Mouse (Mus musculus): ENCODE data around the gene Tnrc6a. TPM values are rescaled to one million over a fixed set of nuclear protein-coding genes. Genes with fewer than 3 reads are reported as not detected.

The Tnrc6a gene
- polyA plus RNA-seq, 1 experiment from 2014 or later = 37.3 TPM

- Histone ChIP-seq H3K27me3 (replicated peaks; ENCODE audit: control insufficient read depth, insufficient read depth, low read length) (no peaks in the 10 kb centered on the region), H3K9me3 (ENCODE audit: control insufficient read depth, low read length) (no peaks in the 10 kb centered on the region), H3K36me3 (ENCODE audit: control insufficient read depth, insufficient read depth) (peaks cover 39% of the 10 kb centered on the region), H3K4me2 (ENCODE audit: low read length) (no peak overlapping the region), H3K27ac (ENCODE audit: low read length) (no peak overlapping the region), H3K4me1 (replicated peaks; ENCODE audit: control insufficient read depth, insufficient read depth, low read length) (no peaks in the 10 kb centered on the region), H3K4me3 (replicated peaks; ENCODE audit: low read length) (no peak overlapping the region), H3K9ac (replicated peaks; ENCODE audit: low read depth, low read length) (no peak overlapping the region)
- ATAC-seq = no peak
These were observed 53.5 kb downstream of the Tnrc6a start for GRCm38 (mm10) chr7:123177215-123177614.

- Histone ChIP-seq H3K9me3 (ENCODE audit: control insufficient read depth, low read length) (no peaks in the 10 kb centered on the region), H3K27me3 (replicated peaks; ENCODE audit: control insufficient read depth, insufficient read depth, low read length) (no peaks in the 10 kb centered on the region), H3K4me1 (replicated peaks; ENCODE audit: control insufficient read depth, insufficient read depth, low read length) (no peaks in the 10 kb centered on the region), H3K4me3 (replicated peaks; ENCODE audit: low read length) (no peak overlapping the region), H3K27ac (ENCODE audit: low read length) (no peak overlapping the region), H3K36me3 (ENCODE audit: control insufficient read depth, insufficient read depth) (peaks cover 43% of the 10 kb centered on the region), H3K4me2 (ENCODE audit: low read length) (no peak overlapping the region), H3K9ac (replicated peaks; ENCODE audit: low read depth, low read length) (no peak overlapping the region)
- WGBS = 84% methylated on average over 20 of the region's 20 CpGs
- no peak for ATAC-seq
These were observed 58.4 kb downstream of the Tnrc6a start for GRCm38 (mm10) chr7:123181787-123182701.

DNA sequence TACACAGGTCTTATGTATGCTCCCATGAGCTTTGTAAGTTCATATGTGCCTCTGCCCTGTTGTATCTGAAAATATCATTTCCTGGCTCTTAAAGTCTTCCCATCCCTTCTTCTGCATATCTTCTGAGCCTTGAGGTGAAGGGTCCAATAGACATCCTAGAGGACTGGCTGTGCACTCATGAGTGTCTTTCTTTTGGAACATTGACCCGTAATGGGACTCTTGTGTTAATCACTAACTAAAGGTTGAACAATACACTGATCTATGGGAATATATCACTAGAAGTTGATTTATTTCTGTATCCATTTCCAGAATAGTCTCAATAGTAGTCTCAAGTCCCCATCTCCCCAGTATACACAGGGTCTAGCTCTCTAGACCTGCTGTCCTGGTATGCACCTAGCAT is 61.2 kb downstream of the Tnrc6a start:
- WGBS = 97% methylated on average over 1 of the region's 1 CpGs
- ATAC-seq = no peak

GRCm38 (mm10) chr7:123186463-123186862 is 62.8 kb downstream of the Tnrc6a start:
- no peak overlapping the region for H3K4me3 ChIP-seq (replicated peaks; ENCODE audit: low read length)
- no peak overlapping the region for H3K4me2 ChIP-seq (ENCODE audit: low read length)
- H3K27ac ChIP-seq (ENCODE audit: low read length) = no peak overlapping the region
- 75% methylated on average over 6 of the region's 6 CpGs for WGBS
- peaks cover 55% of the 10 kb centered on the region for H3K36me3 ChIP-seq (ENCODE audit: control insufficient read depth, insufficient read depth)
- no peaks in the 10 kb centered on the region for H3K27me3 ChIP-seq (replicated peaks; ENCODE audit: control insufficient read depth, insufficient read depth, low read length)
- no peak for ATAC-seq
- H3K9ac ChIP-seq (replicated peaks; ENCODE audit: low read depth, low read length) = no peak overlapping the region
- H3K4me1 ChIP-seq (replicated peaks; ENCODE audit: control insufficient read depth, insufficient read depth, low read length) = no peaks in the 10 kb centered on the region
- H3K9me3 ChIP-seq (ENCODE audit: control insufficient read depth, low read length) = no peaks in the 10 kb centered on the region

More for the DNA sequence above, 61.2 kb downstream of the Tnrc6a start:
- Histone ChIP-seq H3K27me3 (replicated peaks; ENCODE audit: control insufficient read depth, insufficient read depth, low read length) (no peaks in the 10 kb centered on the region), H3K9ac (replicated peaks; ENCODE audit: low read depth, low read length) (no peak overlapping the region), H3K27ac (ENCODE audit: low read length) (no peak overlapping the region), H3K9me3 (ENCODE audit: control insufficient read depth, low read length) (no peaks in the 10 kb centered on the region), H3K36me3 (ENCODE audit: control insufficient read depth, insufficient read depth) (peaks cover 54% of the 10 kb centered on the region), H3K4me2 (ENCODE audit: low read length) (no peak overlapping the region), H3K4me3 (replicated peaks; ENCODE audit: low read length) (no peak overlapping the region), H3K4me1 (replicated peaks; ENCODE audit: control insufficient read depth, insufficient read depth, low read length) (no peaks in the 10 kb centered on the region)

- Histone ChIP-seq H3K9ac (replicated peaks; ENCODE audit: low read depth, low read length) (no peak overlapping the region), H3K4me2 (ENCODE audit: low read length) (no peak overlapping the region), H3K27ac (ENCODE audit: low read length) (no peak overlapping the region), H3K36me3 (ENCODE audit: control insufficient read depth, insufficient read depth) (peaks cover 50% of the 10 kb centered on the region), H3K4me3 (replicated peaks; ENCODE audit: low read length) (no peak overlapping the region), H3K9me3 (ENCODE audit: control insufficient read depth, low read length) (no peaks in the 10 kb centered on the region), H3K4me1 (replicated peaks; ENCODE audit: control insufficient read depth, insufficient read depth, low read length) (no peaks in the 10 kb centered on the region), H3K27me3 (replicated peaks; ENCODE audit: control insufficient read depth, insufficient read depth, low read length) (no peaks in the 10 kb centered on the region)
- ATAC-seq = no peak
- WGBS = 92% methylated on average over 4 of the region's 4 CpGs
These were observed 63.6 kb downstream of the Tnrc6a start for GRCm38 (mm10) chr7:123187246-123187645.

- 91% methylated on average over 3 of the region's 3 CpGs for WGBS
- H3K27me3 ChIP-seq (replicated peaks; ENCODE audit: control insufficient read depth, insufficient read depth, low read length) = no peaks in the 10 kb centered on the region
- no peak overlapping the region for H3K4me2 ChIP-seq (ENCODE audit: low read length)
- H3K27ac ChIP-seq (ENCODE audit: low read length) = no peak overlapping the region
- no peaks in the 10 kb centered on the region for H3K9me3 ChIP-seq (ENCODE audit: control insufficient read depth, low read length)
- H3K4me3 ChIP-seq (replicated peaks; ENCODE audit: low read length) = no peak overlapping the region
- no peak for ATAC-seq
- H3K36me3 ChIP-seq (ENCODE audit: control insufficient read depth, insufficient read depth) = peaks cover 48% of the 10 kb centered on the region
- no peak overlapping the region for H3K9ac ChIP-seq (replicated peaks; ENCODE audit: low read depth, low read length)
- no peaks in the 10 kb centered on the region for H3K4me1 ChIP-seq (replicated peaks; ENCODE audit: control insufficient read depth, insufficient read depth, low read length)
These were observed 64.8 kb downstream of the Tnrc6a start for GRCm38 (mm10) chr7:123188462-123188861.

DNA sequence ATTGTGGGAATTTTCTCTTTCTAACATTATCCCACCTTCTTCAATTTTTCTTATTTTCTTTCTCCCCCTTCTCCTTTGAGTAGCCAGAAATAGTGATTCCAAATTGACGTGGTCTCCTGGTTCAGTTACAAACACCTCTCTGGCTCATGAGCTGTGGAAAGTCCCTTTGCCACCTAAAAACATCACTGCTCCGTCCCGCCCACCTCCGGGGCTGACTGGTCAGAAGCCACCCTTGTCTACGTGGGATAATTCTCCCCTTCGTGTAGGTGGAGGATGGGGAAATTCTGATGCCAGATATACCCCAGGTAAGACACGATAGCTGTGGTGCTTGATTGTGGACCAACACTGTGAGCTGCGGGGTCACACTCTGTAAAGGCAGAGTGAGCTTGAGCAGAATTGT is 66.1 kb downstream of the Tnrc6a start:
- H3K9me3 ChIP-seq (ENCODE audit: control insufficient read depth, low read length) = no peaks in the 10 kb centered on the region
- 99% methylated on average over 8 of the region's 8 CpGs for WGBS
- H3K9ac ChIP-seq (replicated peaks; ENCODE audit: low read depth, low read length) = no peak overlapping the region
- ATAC-seq = no peak
- no peak overlapping the region for H3K4me2 ChIP-seq (ENCODE audit: low read length)
- H3K27me3 ChIP-seq (replicated peaks; ENCODE audit: control insufficient read depth, insufficient read depth, low read length) = no peaks in the 10 kb centered on the region
- H3K4me1 ChIP-seq (replicated peaks; ENCODE audit: control insufficient read depth, insufficient read depth, low read length) = no peaks in the 10 kb centered on the region
- no peak overlapping the region for H3K27ac ChIP-seq (ENCODE audit: low read length)
- peaks cover 46% of the 10 kb centered on the region for H3K36me3 ChIP-seq (ENCODE audit: control insufficient read depth, insufficient read depth)
- H3K4me3 ChIP-seq (replicated peaks; ENCODE audit: low read length) = no peak overlapping the region

DNA sequence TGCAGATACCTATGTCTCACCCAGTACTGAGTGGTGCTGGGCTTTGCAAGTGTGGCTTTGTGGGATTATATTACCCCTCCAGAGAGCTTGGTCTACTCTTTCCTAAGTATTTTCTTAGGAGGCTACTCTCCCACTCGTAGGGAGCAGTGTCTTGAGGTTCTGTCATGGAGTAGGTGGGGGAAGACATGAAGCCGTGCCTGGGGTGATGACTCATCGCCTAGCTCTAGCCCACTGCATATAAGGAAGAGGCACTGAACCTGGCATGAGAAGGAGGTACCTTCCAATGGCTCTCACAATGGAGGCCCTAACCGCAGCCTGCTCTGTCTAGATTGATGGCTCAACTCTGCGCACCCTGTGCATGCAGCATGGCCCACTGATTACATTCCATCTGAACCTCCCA is 68.0 kb downstream of the Tnrc6a start:
- no peak for ATAC-seq
- Histone ChIP-seq H3K9me3 (ENCODE audit: control insufficient read depth, low read length) (no peaks in the 10 kb centered on the region), H3K36me3 (ENCODE audit: control insufficient read depth, insufficient read depth) (peaks cover 41% of the 10 kb centered on the region), H3K4me3 (replicated peaks; ENCODE audit: low read length) (no peak overlapping the region), H3K9ac (replicated peaks; ENCODE audit: low read depth, low read length) (no peak overlapping the region), H3K27me3 (replicated peaks; ENCODE audit: control insufficient read depth, insufficient read depth, low read length) (no peaks in the 10 kb centered on the region), H3K4me1 (replicated peaks; ENCODE audit: control insufficient read depth, insufficient read depth, low read length) (no peaks in the 10 kb centered on the region), H3K27ac (ENCODE audit: low read length) (no peak overlapping the region), H3K4me2 (ENCODE audit: low read length) (no peak overlapping the region)
- WGBS = 91% methylated on average over 5 of the region's 5 CpGs

- H3K27me3 ChIP-seq (replicated peaks; ENCODE audit: control insufficient read depth, insufficient read depth, low read length) = no peaks in the 10 kb centered on the region
- no peak overlapping the region for H3K4me2 ChIP-seq (ENCODE audit: low read length)
- H3K9ac ChIP-seq (replicated peaks; ENCODE audit: low read depth, low read length) = no peak overlapping the region
- H3K36me3 ChIP-seq (ENCODE audit: control insufficient read depth, insufficient read depth) = peaks cover 33% of the 10 kb centered on the region
- H3K27ac ChIP-seq (ENCODE audit: low read length) = no peak overlapping the region
- no peak overlapping the region for H3K4me3 ChIP-seq (replicated peaks; ENCODE audit: low read length)
- 96% methylated on average over 12 of the region's 12 CpGs for WGBS
- ATAC-seq = no peak
- H3K9me3 ChIP-seq (ENCODE audit: control insufficient read depth, low read length) = no peaks in the 10 kb centered on the region
- H3K4me1 ChIP-seq (replicated peaks; ENCODE audit: control insufficient read depth, insufficient read depth, low read length) = no peaks in the 10 kb centered on the region
These were observed 69.5 kb downstream of the Tnrc6a start for GRCm38 (mm10) chr7:123193201-123193600.

All from forebrain, embryonic 16.5 days (tissue).